Mouse (Mus musculus) liver, embryonic 14.5 days (tissue): ENCODE measurements around the gene Kcnip3. TPM values are rescaled to one million over a fixed set of nuclear protein-coding genes. Genes with fewer than 3 reads are reported as not detected.
A peak's percentile ranks its signal among the peaks of the same experiment; 100 is the strongest.

Experiments used
- ATAC-seq: fragments of 200-750 bp; cut with Nextera tagmentation; 2 replicates; pipeline ENCODE4 v1.8.0; 2017; ENCODE audit warnings: moderate number of reproducible peaks, mild to moderate bottlenecking, moderate library complexity; ENCODE audit not compliant: insufficient read depth
- DNase-seq, 3 experiments: peaks; one replicate each; pipeline ENCODE4 v3.0.0-alpha.2; 2012 to 2013; ENCODE audit warnings: low read depth in 3 of 3, low spot score in 3 of 3
- H3K27ac ChIP-seq: fragments of 300-500 bp; sonication (generic); 2 replicates; pipeline ENCODE4 v1.5.1; 2014; ENCODE audit warnings: moderate library complexity, mild to moderate bottlenecking, control low read depth, inconsistent platforms
- H3K27me3 ChIP-seq: fragments of 300-500 bp; sonication (generic); 2 replicates; pipeline ENCODE4 v1.6.1; 2014; ENCODE audit warnings: mild to moderate bottlenecking, low read length, moderate library complexity; ENCODE audit not compliant: control insufficient read depth, insufficient read depth
- H3K36me3 ChIP-seq: fragments of 300-500 bp; sonication (generic); replicated peaks from 2 replicates; pipeline ENCODE4 v1.6.1; 2014; ENCODE audit warnings: low read depth; ENCODE audit not compliant: control insufficient read depth, insufficient read depth
- H3K4me1 ChIP-seq, 2 experiments: fragments of 200-500 bp in 1 of 2; fragments of 300-500 bp in 1 of 2; sonication (generic) in 1 of 2; replicated peaks; 2 replicates each; pipeline ENCODE4 v1.6.1; 2012 to 2014; ENCODE audit warnings: antibody characterized with exemption in 1 of 2, inconsistent platforms in 1 of 2, low read length in 1 of 2; ENCODE audit not compliant: control insufficient read depth in 2 of 2, insufficient read depth in 2 of 2
- H3K4me2 ChIP-seq: fragments of 300-500 bp; sonication (generic); 2 replicates; pipeline ENCODE4 v1.6.1; 2014; ENCODE audit warnings: low read depth, mild to moderate bottlenecking, control low read depth, moderate library complexity
- H3K4me3 ChIP-seq, 2 experiments: fragments of 200-500 bp in 1 of 2; fragments of 300-500 bp in 1 of 2; sonication (generic) in 1 of 2; 2 replicates each; pipeline ENCODE4 v1.5.1; 2012 to 2014; ENCODE audit warnings: low read depth in 2 of 2, low read length in 2 of 2, mild to moderate bottlenecking in 2 of 2, control low read depth in 1 of 2, inconsistent platforms in 1 of 2, moderate library complexity in 1 of 2; ENCODE audit not compliant: insufficient read depth in 1 of 2
- H3K9ac ChIP-seq: fragments of 300-500 bp; sonication (generic); replicated peaks from 2 replicates; pipeline ENCODE4 v1.6.1; 2014; ENCODE audit warnings: mild to moderate bottlenecking, control low read depth, moderate library complexity
- H3K9me3 ChIP-seq: fragments of 300-500 bp; sonication (generic); 2 replicates; pipeline ENCODE4 v1.6.1; 2016; ENCODE audit warnings: low read length, mixed read lengths; ENCODE audit not compliant: control insufficient read depth
- CTCF ChIP-seq: IDR thresholded peaks from 2 replicates; pipeline ENCODE4 v1.5.1; 2016; ENCODE audit warnings: antibody characterized with exemption, low read depth, control low read depth
- EP300 ChIP-seq: IDR thresholded peaks from 2 replicates; pipeline ENCODE4 v1.6.1; 2016; ENCODE audit warnings: antibody characterized with exemption, low read depth
- WGBS: fragments of 180-500 bp; shearing (Covaris S2); extraction: QIAGEN DNeasy Blood & Tissue Kit; methylation state at CpG from one replicate; pipeline ENCODE4 v1.1.7; 2014; ENCODE audit not compliant: insufficient replicate concordance; 5-methylcytosine and 5-hydroxymethylcytosine counted together
- polyA plus RNA-seq, 2 experiments: library from polyadenylated mRNA; depleted of rRNA in 1 of 2; stranded (reverse) in 1 of 2; unstranded in 1 of 2; fragments of >200 nt; fragmentation: Nextera tagmentation in 1 of 2; extraction: Ambion mirVana in 1 of 2; gene quantifications; 2 replicates each; pipeline versions ENCODE4 v1.2.1 to v1.2.3; 2012 to 2014

Kcnip3 gene
- polyA plus RNA-seq, 2 experiments, result 0.36 to 0.42 TPM

GRCm38 (mm10) chr2:127548342-127549074 is 26.6 kb upstream of the Kcnip3 start:
- peak overlapping the region; percentile 26 for H3K4me2 ChIP-seq
- no peaks in the 10 kb centered on the region for H3K9me3 ChIP-seq
- no peaks in the 10 kb centered on the region for H3K36me3 ChIP-seq
- no peaks in the 10 kb centered on the region for H3K27me3 ChIP-seq
- peak; percentile 48 to 56 (median 50) for DNase-seq
- H3K4me1 ChIP-seq, result peaks cover 0 to 8% of the 10 kb centered on the region in 2 experiments; a peak in 3 of 4 replicates
- WGBS, result 20% methylated on average over 5 of the region's 5 CpGs
- TF ChIP-seq EP300 (peak; percentile 58), CTCF (no peak)
- no peak overlapping the region for H3K4me3 ChIP-seq
- peak overlapping the region; percentile 36 for H3K27ac ChIP-seq
- 0 out of 2 replicates have a peak overlapping the region, but pooled peaks have one; percentile 18 for H3K9ac ChIP-seq
- peak; percentile 89 for ATAC-seq

- no peak for ATAC-seq
- Histone ChIP-seq H3K9me3 (no peaks in the 10 kb centered on the region), H3K36me3 (no peaks in the 10 kb centered on the region), H3K27me3 (peaks cover 33% of the 10 kb centered on the region), H3K27ac (no peak overlapping the region), H3K4me1 (no peaks in the 10 kb centered on the region; a peak in 1 of 4 replicates), H3K4me2 (no peak overlapping the region), H3K9ac (no peak overlapping the region), H3K4me3 (no peak overlapping the region)
- DNase-seq, result no peak
- TF ChIP-seq CTCF, result no peak
- no peak for TF ChIP-seq EP300
- 56% methylated on average over 2 of the region's 2 CpGs for WGBS
Measured at GRCm38 (mm10) chr2:127541697-127542096, 19.8 kb upstream of the Kcnip3 start.

GRCm38 (mm10) chr2:127541185-127541584 is 19.3 kb upstream of the Kcnip3 start, which contains the start of gene Prom2:
Prom2 (minus strand) TSS chr2:127541467.
- no peak within 1 kb of the TSS for H3K9ac ChIP-seq
- no peak for TF ChIP-seq EP300
- TF ChIP-seq CTCF, result no peak

DNA sequence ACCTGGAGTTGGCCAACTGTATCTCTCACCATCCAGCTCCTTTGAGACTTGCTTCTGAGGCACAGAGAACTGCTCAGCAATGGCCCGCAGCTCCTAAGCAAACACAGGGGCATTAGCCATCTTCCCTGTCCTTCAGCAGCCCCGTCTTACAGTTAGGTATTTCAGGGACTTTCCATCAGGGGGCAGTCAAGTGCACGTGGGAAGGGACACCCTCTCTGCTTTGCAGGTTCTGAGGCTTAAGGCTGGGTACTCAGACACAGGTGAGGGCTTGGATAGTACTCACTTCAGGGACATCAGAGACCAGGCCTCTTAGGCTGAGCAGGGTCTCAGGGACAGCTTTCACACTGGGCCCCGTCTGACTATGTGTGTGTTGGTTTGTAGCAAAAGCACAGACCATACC is 17.6 kb upstream of the Kcnip3 start:
- H3K4me1 ChIP-seq, result no peaks in the 10 kb centered on the region
- no peaks in the 10 kb centered on the region for H3K9me3 ChIP-seq
- H3K36me3 ChIP-seq, result no peaks in the 10 kb centered on the region
- DNase-seq (no peak), ATAC-seq (no peak)
- 19% methylated on average over 4 of the region's 4 CpGs for WGBS
- no peak overlapping the region for H3K4me2 ChIP-seq
- H3K9ac ChIP-seq, result no peak overlapping the region
- no peak for TF ChIP-seq EP300
- peak; percentile 62 for TF ChIP-seq CTCF
- peaks cover 33% of the 10 kb centered on the region for H3K27me3 ChIP-seq
- H3K4me3 ChIP-seq, result no peak overlapping the region
- no peak overlapping the region for H3K27ac ChIP-seq

More at GRCm38 (mm10) chr2:127541185-127541584, 19.3 kb upstream of the Kcnip3 start, which contains the start of gene Prom2:
- no peaks in the 10 kb centered on the region for H3K9me3 ChIP-seq
- WGBS, result 9% methylated on average over 29 of the region's 29 CpGs
- no peak within 1 kb of the TSS for H3K4me2 ChIP-seq
- no peak for DNase-seq
- H3K4me1 ChIP-seq, result no peaks in the 10 kb centered on the region
- ATAC-seq, result no peak
- no peak within 1 kb of the TSS for H3K4me3 ChIP-seq
- H3K27me3 ChIP-seq, result peaks cover 33% of the 10 kb centered on the region
- H3K27ac ChIP-seq, result no peak within 1 kb of the TSS
- no peaks in the 10 kb centered on the region for H3K36me3 ChIP-seq

DNA sequence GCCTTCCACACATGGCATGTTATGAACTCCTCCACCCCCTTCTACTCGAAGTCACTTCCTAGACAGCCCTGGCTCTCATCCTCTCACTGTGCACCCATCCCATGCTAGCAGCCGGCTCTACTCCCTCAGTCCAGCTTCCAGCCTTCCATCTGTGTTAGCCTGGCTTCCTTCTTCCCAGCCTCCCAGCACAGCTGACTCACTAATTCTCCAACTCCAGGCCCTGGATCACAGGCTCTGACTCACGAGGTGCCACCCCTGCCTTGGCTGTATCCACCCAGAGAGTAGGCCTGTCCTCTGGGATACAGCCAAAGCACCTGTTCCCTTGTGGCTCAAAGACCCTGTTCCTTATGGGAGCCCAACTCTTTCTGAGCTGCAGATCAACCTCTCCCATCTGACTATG is 15.7 kb upstream of the Kcnip3 start:
- Histone ChIP-seq H3K4me3 (no peak overlapping the region), H3K4me1 (no peaks in the 10 kb centered on the region), H3K27me3 (peaks cover 31% of the 10 kb centered on the region), H3K4me2 (no peak overlapping the region), H3K9ac (no peak overlapping the region), H3K36me3 (no peaks in the 10 kb centered on the region), H3K27ac (no peak overlapping the region), H3K9me3 (no peaks in the 10 kb centered on the region)
- 35% methylated on average over 3 of the region's 3 CpGs for WGBS
- TF ChIP-seq EP300 (no peak), CTCF (no peak)
- ATAC-seq, result no peak
- DNase-seq, result no peak
